Comparison of ENCODE assay signal across 12 mouse cellular contexts in the genomic region with DNA sequence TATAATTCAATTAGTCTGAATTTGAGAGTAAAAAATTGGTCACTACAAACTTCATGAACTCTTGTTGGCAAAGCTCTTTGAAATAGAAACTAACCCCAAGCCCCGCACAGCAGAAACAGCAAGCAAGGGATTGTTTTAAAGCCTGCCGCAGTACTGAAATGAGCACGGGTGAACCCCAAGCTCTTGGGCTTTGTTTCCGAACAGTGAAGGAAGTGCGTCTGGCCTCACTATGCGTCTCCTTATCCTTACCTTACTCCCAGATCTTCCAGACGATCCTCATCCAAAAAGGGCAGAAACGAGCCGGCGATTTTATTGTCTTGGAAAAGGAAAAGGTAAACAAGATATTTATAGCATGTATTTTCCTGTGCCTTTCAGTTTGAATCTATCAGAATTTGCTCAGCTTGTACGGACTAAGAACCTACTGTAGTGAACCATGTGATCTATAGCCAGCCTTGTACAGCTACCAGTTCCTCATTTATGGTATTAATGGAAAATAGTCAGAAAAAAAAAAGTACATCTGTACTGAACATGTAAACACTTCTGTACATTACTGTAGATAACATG. TPM values are rescaled to one million over a fixed set of nuclear protein-coding genes. Genes with fewer than 3 reads are reported as not detected.
DNase-seq lines count a peak whose midpoint lies in the region; ATAC-seq and TF ChIP-seq lines count a peak whose summit lies in the region.
"Had no signal": no experiment of that assay in that cellular context is flagged by ENCODE, and none has a peak within 500 bp of the region (broad histone marks: within the 10 kb centered on the region; RNA-seq: fewer than 3 reads in every experiment).

No protein-coding gene starts in this region.

- no peak for TF ChIP-seq POLR2A in bone marrow, adult 2 months (IDR thresholded peaks at IDR 0.05; ENCODE audit: borderline replicate concordance, control insufficient read depth, low read depth, low read length)

- no peak overlapping the region for H3K27ac ChIP-seq in heart, embryonic 15.5 days
- H3K27ac ChIP-seq in bone marrow, adult 2 months (ENCODE audit: control insufficient read depth, insufficient read depth, low read depth, low read length, poor library complexity): peak overlapping the region; percentile 50
- peak overlapping the region; percentile 35; the same call in 1 of the 2 replicates for H3K27ac ChIP-seq in liver, embryonic 15.5 days (replicated peaks)
- no peak overlapping the region for H3K27ac ChIP-seq in neural tube, embryonic 15.5 days (replicated peaks)
- H3K27ac ChIP-seq in hindbrain, embryonic 13.5 days: no peak overlapping the region
- H3K27ac ChIP-seq: kidney, embryonic 15.5 days; midbrain, embryonic 13.5 days had no signal

- no peak overlapping the region for H3K9ac ChIP-seq in heart, embryonic 15.5 days
- no peak overlapping the region for H3K9ac ChIP-seq in liver, embryonic 15.5 days
- no peak overlapping the region for H3K9ac ChIP-seq in neural tube, embryonic 15.5 days (replicated peaks)
- H3K9ac ChIP-seq in hindbrain, embryonic 13.5 days: no peak overlapping the region
- H3K9ac ChIP-seq: kidney, embryonic 15.5 days; midbrain, embryonic 13.5 days had no signal

- WGBS in heart, embryonic 15.5 days: 65% methylated on average over 11 of the region's 11 CpGs
- under 1% methylated on average over 11 of the region's 11 CpGs for WGBS in bone marrow, adult 2 months
- WGBS in liver, embryonic 15.5 days (ENCODE audit: insufficient replicate concordance): 37% methylated on average over 11 of the region's 11 CpGs
- WGBS in neural tube, embryonic 15.5 days: 86% methylated on average over 11 of the region's 11 CpGs
- 87% methylated on average over 11 of the region's 11 CpGs for WGBS in hindbrain, embryonic 13.5 days

- ATAC-seq in heart, embryonic 15.5 days (replicated peaks; ENCODE audit: insufficient number of reproducible peaks, insufficient read depth, low FRiP score, low read depth): no peak
- ATAC-seq in liver, embryonic 15.5 days (ENCODE audit: insufficient read depth): no peak
- no peak for ATAC-seq in neural tube, embryonic 15.5 days (ENCODE audit: low FRiP score)
- no peak for ATAC-seq in hindbrain, embryonic 13.5 days (ENCODE audit: low FRiP score)
- ATAC-seq: midbrain, embryonic 13.5 days had no signal

- H3K4me3 ChIP-seq in heart, embryonic 15.5 days: no peak overlapping the region
- H3K4me3 ChIP-seq in bone marrow, adult 2 months (replicated peaks; ENCODE audit: control insufficient read depth, low read depth, low read length): peak overlapping the region; percentile 30
- H3K4me3 ChIP-seq in liver, embryonic 15.5 days (replicated peaks): peak overlapping the region; percentile 3
- H3K4me3 ChIP-seq in neural tube, embryonic 15.5 days (replicated peaks): no peak overlapping the region
- no peak overlapping the region for H3K4me3 ChIP-seq in hindbrain, embryonic 13.5 days
- H3K4me3 ChIP-seq: kidney, embryonic 15.5 days; midbrain, embryonic 13.5 days had no signal

- intact Hi-C loops in heart, postnatal 36 days (cut with DNase I): no loop called here

- no peaks in the 10 kb centered on the region for H3K27me3 ChIP-seq in heart, embryonic 15.5 days
- H3K27me3 ChIP-seq in liver, embryonic 15.5 days: no peaks in the 10 kb centered on the region
- H3K27me3 ChIP-seq in neural tube, embryonic 15.5 days (replicated peaks): no peaks in the 10 kb centered on the region
- H3K27me3 ChIP-seq in hindbrain, embryonic 13.5 days: no peaks in the 10 kb centered on the region
- H3K27me3 ChIP-seq: kidney, embryonic 15.5 days; midbrain, embryonic 13.5 days had no signal

- no peaks in the 10 kb centered on the region for H3K9me3 ChIP-seq in heart, embryonic 15.5 days (replicated peaks)
- no peaks in the 10 kb centered on the region for H3K9me3 ChIP-seq in liver, embryonic 15.5 days (replicated peaks)
- no peaks in the 10 kb centered on the region for H3K9me3 ChIP-seq in neural tube, embryonic 15.5 days (replicated peaks)
- H3K9me3 ChIP-seq in hindbrain, embryonic 13.5 days: no peaks in the 10 kb centered on the region
- H3K9me3 ChIP-seq: kidney, embryonic 15.5 days; midbrain, embryonic 13.5 days had no signal

- H3K36me3 ChIP-seq in heart, embryonic 15.5 days: peaks cover 11% of the 10 kb centered on the region
- peaks cover 29% of the 10 kb centered on the region; the same call in 1 of the 2 replicates for H3K36me3 ChIP-seq in liver, embryonic 15.5 days (replicated peaks)
- peaks cover 9% of the 10 kb centered on the region; the same call in 1 of the 2 replicates for H3K36me3 ChIP-seq in neural tube, embryonic 15.5 days
- peaks cover 13% of the 10 kb centered on the region for H3K36me3 ChIP-seq in hindbrain, embryonic 13.5 days
- H3K36me3 ChIP-seq: midbrain, embryonic 13.5 days had no signal

- 0 out of 2 replicates have a peak overlapping the region, but pooled peaks have one; percentile 16 for H3K4me2 ChIP-seq in heart, embryonic 15.5 days
- peak overlapping the region; percentile 42 for H3K4me2 ChIP-seq in liver, embryonic 15.5 days
- H3K4me2 ChIP-seq in neural tube, embryonic 15.5 days: no peak overlapping the region
- H3K4me2 ChIP-seq in hindbrain, embryonic 13.5 days: no peak overlapping the region
- H3K4me2 ChIP-seq: kidney, embryonic 15.5 days; midbrain, embryonic 13.5 days had no signal

- H3K4me1 ChIP-seq in heart, embryonic 15.5 days (replicated peaks): peaks cover 14% of the 10 kb centered on the region
- H3K4me1 ChIP-seq in bone marrow, adult 2 months (ENCODE audit: control insufficient read depth, insufficient read depth, low read length): peaks cover 5% of the 10 kb centered on the region
- peaks cover 49% of the 10 kb centered on the region for H3K4me1 ChIP-seq in liver, embryonic 15.5 days (replicated peaks)
- H3K4me1 ChIP-seq in neural tube, embryonic 15.5 days: peaks cover 9% of the 10 kb centered on the region
- H3K4me1 ChIP-seq in hindbrain, embryonic 13.5 days (replicated peaks): peaks cover 11% of the 10 kb centered on the region

- no peak for TF ChIP-seq CTCF in bone marrow, adult 2 months (IDR thresholded peaks at IDR 0.05; ENCODE audit: control insufficient read depth, insufficient read depth, low read length)

- DNase-seq in heart, postnatal 36 days: no peak
- DNase-seq in A20 (ENCODE audit: low read depth, low spot score): peak; percentile 69
- no peak for DNase-seq in cerebellum, adult 9-11 months

RNA-seq across cellular contexts. Expression of a gene that starts 5.4 kb away (rescaled TPM):
- 14.2 and 16.2 TPM in 2 replicates for polyA plus RNA-seq in heart, embryonic 15.5 days (2015; fragmentation: Nextera tagmentation; extraction: Ambion mirVana)
- total RNA-seq in heart, postnatal 36 days (2021): 10 to 100 TPM; 21.9 to 29.5 TPM
- 48.9 and 113 TPM in 2 replicates for polyA plus RNA-seq in bone marrow, adult 2 months (2011; ENCODE audit: insufficient read depth, insufficient read length, low replicate concordance, missing spikeins)
- 15.2 and 18.1 TPM in 2 replicates for polyA plus RNA-seq in liver, embryonic 15.5 days (2015; fragmentation: Nextera tagmentation; extraction: Ambion mirVana)
- polyA plus RNA-seq in neural tube, embryonic 15.5 days (2015; fragmentation: Nextera tagmentation; extraction: Ambion mirVana): 11.9 and 14.6 TPM in 2 replicates
- 11.6 and 11.9 TPM in 2 replicates for polyA plus RNA-seq in hindbrain, embryonic 13.5 days (2015; fragmentation: Nextera tagmentation; extraction: Ambion mirVana)

RNA-seq across cellular contexts. Expression of a gene that starts 42.8 kb away (rescaled TPM):
- polyA plus RNA-seq in heart, embryonic 15.5 days (2015; fragmentation: Nextera tagmentation; extraction: Ambion mirVana): not detected in 2 replicates
- total RNA-seq in heart, postnatal 36 days (2021): not detected
- polyA plus RNA-seq in bone marrow, adult 2 months (2011; ENCODE audit: insufficient read depth, insufficient read length, low replicate concordance, missing spikeins): not detected in 2 replicates
- polyA plus RNA-seq in liver, embryonic 15.5 days (2015; fragmentation: Nextera tagmentation; extraction: Ambion mirVana): not detected in 2 replicates
- 0.43 TPM in 1 of 2 replicates, not detected in the other for polyA plus RNA-seq in neural tube, embryonic 15.5 days (2015; fragmentation: Nextera tagmentation; extraction: Ambion mirVana)
- polyA plus RNA-seq in hindbrain, embryonic 13.5 days (2015; fragmentation: Nextera tagmentation; extraction: Ambion mirVana): not detected in 2 replicates
- total RNA-seq: heart, postnatal 10 days had no signal
- polyA plus RNA-seq: limb, embryonic 14.5 days; midbrain, embryonic 13.5 days had no signal

RNA-seq across cellular contexts. Expression of a gene that starts 50.6 kb away (rescaled TPM):
- 1.7 and 2.7 TPM in 2 replicates for polyA plus RNA-seq in heart, embryonic 15.5 days (2015; fragmentation: Nextera tagmentation; extraction: Ambion mirVana)
- total RNA-seq in heart, postnatal 36 days (2021): 10 to 100 TPM; 11.5 to 13.4 TPM
- 3.0 and 5.0 TPM in 2 replicates for polyA plus RNA-seq in bone marrow, adult 2 months (2011; ENCODE audit: insufficient read depth, insufficient read length, low replicate concordance, missing spikeins)
- polyA plus RNA-seq in liver, embryonic 15.5 days (2015; fragmentation: Nextera tagmentation; extraction: Ambion mirVana): 1.4 and 1.7 TPM in 2 replicates
- polyA plus RNA-seq in neural tube, embryonic 15.5 days (2015; fragmentation: Nextera tagmentation; extraction: Ambion mirVana): 3.3 and 4.9 TPM in 2 replicates
- 6.2 and 6.4 TPM in 2 replicates for polyA plus RNA-seq in hindbrain, embryonic 13.5 days (2015; fragmentation: Nextera tagmentation; extraction: Ambion mirVana)

Comparison
In these comparisons a context has a peak if more than half of its experiments do, and no peak if none do; other contexts are left out.
1. H3K27ac ChIP-seq: peak in bone marrow, adult 2 months (single experiment) and liver, embryonic 15.5 days (single experiment); none in heart, embryonic 15.5 days (single experiment), neural tube, embryonic 15.5 days (single experiment) and hindbrain, embryonic 13.5 days (single experiment).
2. H3K4me2 ChIP-seq: peak in heart, embryonic 15.5 days (single experiment) and liver, embryonic 15.5 days (single experiment); none in neural tube, embryonic 15.5 days (single experiment) and hindbrain, embryonic 13.5 days (single experiment).
3. H3K4me3 ChIP-seq: peak in bone marrow, adult 2 months (single experiment) and liver, embryonic 15.5 days (single experiment); none in heart, embryonic 15.5 days (single experiment), neural tube, embryonic 15.5 days (single experiment) and hindbrain, embryonic 13.5 days (single experiment).